Mouse (Mus musculus) embryonic fibroblast, embryonic 13.5 days (primary cell): ENCODE results near the gene Dhx36. TPM values are rescaled to one million over a fixed set of nuclear protein-coding genes. Genes with fewer than 3 reads are reported as not detected.

ENCODE experiments used
- H3K27ac ChIP-seq: 2 replicates; pipeline ENCODE4 v1.5.1; 2012; ENCODE audit warnings: low read length, control low read depth, inconsistent platforms; ENCODE audit not compliant: insufficient read depth
- H3K4me1 ChIP-seq: 2 replicates; pipeline ENCODE4 v1.6.1; 2011; ENCODE audit warnings: low read length; ENCODE audit not compliant: control insufficient read depth, insufficient read depth
- H3K4me3 ChIP-seq: 2 replicates; pipeline ENCODE4 v1.5.1; 2011; ENCODE audit warnings: mild to moderate bottlenecking, control low read depth, low read length; ENCODE audit not compliant: insufficient read depth
- CTCF ChIP-seq: IDR thresholded peaks from 2 replicates; pipeline ENCODE4 v1.5.1; 2011; ENCODE audit warnings: mild to moderate bottlenecking, control low read depth, low read length, moderate library complexity, borderline replicate concordance; ENCODE audit not compliant: insufficient read depth
- POLR2A ChIP-seq: IDR thresholded peaks from 2 replicates; pipeline ENCODE4 v1.6.1; 2011; ENCODE audit warnings: low read depth, mild to moderate bottlenecking, control low read depth, low read length, moderate library complexity
- polyA plus RNA-seq: library from polyadenylated mRNA; stranded (reverse); fragments of >200 nt; gene quantifications from 2 replicates; pipeline ENCODE4 v1.2.4, GENCODE M21; 2011; ENCODE audit warnings: low read depth; ENCODE audit not compliant: missing spikeins, insufficient read length

Gene Dhx36
- polyA plus RNA-seq, 1 experiment, result 50.8 TPM

GRCm38 (mm10) chr3:62459483-62459882 lies 47.3 kb downstream of the Dhx36 start:
- Histone ChIP-seq H3K27ac (no peak overlapping the region), H3K4me3 (no peak overlapping the region), H3K4me1 (no peaks in the 10 kb centered on the region)
- TF ChIP-seq CTCF, result no peak
- no peak for TF ChIP-seq POLR2A

GRCm38 (mm10) chr3:62458284-62459013 lies 48.4 kb downstream of the Dhx36 start:
- TF ChIP-seq CTCF, result peak; percentile 73
- no peak for TF ChIP-seq POLR2A
- H3K4me1 ChIP-seq, result no peaks in the 10 kb centered on the region
- no peak overlapping the region for H3K27ac ChIP-seq
- no peak overlapping the region for H3K4me3 ChIP-seq

- no peak for TF ChIP-seq POLR2A
- TF ChIP-seq CTCF, result no peak
- H3K4me1 ChIP-seq, result no peaks in the 10 kb centered on the region
- H3K4me3 ChIP-seq, result no peak overlapping the region
- no peak overlapping the region for H3K27ac ChIP-seq
Measured at GRCm38 (mm10) chr3:62455854-62456253, 51.0 kb downstream of the Dhx36 start.

- TF ChIP-seq POLR2A, result no peak
- TF ChIP-seq CTCF, result no peak
- no peak overlapping the region for H3K4me3 ChIP-seq
- no peaks in the 10 kb centered on the region for H3K4me1 ChIP-seq
- H3K27ac ChIP-seq, result no peak overlapping the region
Measured at GRCm38 (mm10) chr3:62454096-62454495, 52.7 kb downstream of the Dhx36 start.

GRCm38 (mm10) chr3:62452961-62453360 lies 53.8 kb downstream of the Dhx36 start:
- TF ChIP-seq CTCF (no peak), POLR2A (no peak)
- Histone ChIP-seq H3K4me1 (no peaks in the 10 kb centered on the region), H3K27ac (no peak overlapping the region), H3K4me3 (no peak overlapping the region)

- Histone ChIP-seq H3K27ac (no peak overlapping the region), H3K4me3 (no peak overlapping the region), H3K4me1 (no peaks in the 10 kb centered on the region)
- TF ChIP-seq CTCF, result no peak
- TF ChIP-seq POLR2A, result no peak
Measured at GRCm38 (mm10) chr3:62449871-62450496, 56.8 kb downstream of the Dhx36 start.

GRCm38 (mm10) chr3:62447151-62447550 lies 59.7 kb downstream of the Dhx36 start:
- no peak overlapping the region for H3K4me3 ChIP-seq

GRCm38 (mm10) chr3:62446271-62446670 lies 60.5 kb downstream of the Dhx36 start:
- TF ChIP-seq POLR2A (no peak), CTCF (no peak)
- Histone ChIP-seq H3K4me3 (no peak overlapping the region), H3K27ac (no peak overlapping the region), H3K4me1 (no peaks in the 10 kb centered on the region)

More at GRCm38 (mm10) chr3:62447151-62447550, 59.7 kb downstream of the Dhx36 start:
- Histone ChIP-seq H3K27ac (no peak overlapping the region), H3K4me1 (no peaks in the 10 kb centered on the region)
- no peak for TF ChIP-seq CTCF
- no peak for TF ChIP-seq POLR2A

- Histone ChIP-seq H3K4me1 (no peaks in the 10 kb centered on the region), H3K4me3 (no peak overlapping the region), H3K27ac (no peak overlapping the region)
- no peak for TF ChIP-seq CTCF
- TF ChIP-seq POLR2A, result no peak
Measured at GRCm38 (mm10) chr3:62443582-62444194, 63.1 kb downstream of the Dhx36 start.

GRCm38 (mm10) chr3:62440431-62440969 lies 66.3 kb downstream of the Dhx36 start:
- TF ChIP-seq POLR2A, result no peak
- no peak for TF ChIP-seq CTCF
- Histone ChIP-seq H3K4me1 (no peaks in the 10 kb centered on the region), H3K27ac (no peak overlapping the region), H3K4me3 (no peak overlapping the region)
